Mouse (Mus musculus) duodenum, adult 2 months (tissue): Measurements from ENCODE around the gene Fam126b. TPM values are rescaled to one million over a fixed set of nuclear protein-coding genes. Genes with fewer than 3 reads are reported as not detected.

Experiments
- polyA plus RNA-seq: library from polyadenylated mRNA; depleted of rRNA; stranded (reverse); fragments of >200 nt; gene quantifications from 2 replicates; pipeline ENCODE4 v1.2.3, GENCODE M21; 2012; ENCODE audit warnings: low replicate concordance; rRNA removed

Gene Fam126b
- polyA plus RNA-seq = 0.14 and 0.42 TPM in 2 replicates

GRCm38 (mm10) chr1:58586171-58586997 lies at the start of gene Fam126b, which contains the start of gene Ndufb3:
TSS of gene Fam126b (minus strand) at chr1:58586323.
TSS of gene Ndufb3 (plus strand) at chr1:58586384.

GRCm38 (mm10) chr1:58504577-58505254 lies 81.4 kb downstream of the Fam126b start, which contains the start of gene Orc2:
TSS of gene Orc2 (minus strand) at chr1:58505109.

Other genes starting within 250 kb of the Fam126b start
- gene Bzw1, start 193.4 kb downstream of the Fam126b start, polyA plus RNA-seq = 4.3 and 6.8 TPM in 2 replicates
- gene Clk1, start 162.3 kb downstream of the Fam126b start, polyA plus RNA-seq = 4.2 and 6.0 TPM in 2 replicates
- 5.3 and 7.0 TPM in 2 replicates for gene Nif3l1, start 141.2 kb downstream of the Fam126b start, polyA plus RNA-seq
- gene Ppil3, start 140.8 kb downstream of the Fam126b start, polyA plus RNA-seq = 4.8 and 5.5 TPM in 2 replicates
- gene Orc2, start 81.2 kb downstream of the Fam126b start, polyA plus RNA-seq = 1.1 and 1.2 TPM in 2 replicates
- 7.8 and 12.0 TPM in 2 replicates for gene Ndufb3, start 61 bp upstream of the Fam126b start, polyA plus RNA-seq
- gene Als2cr12, start 109.7 kb upstream of the Fam126b start, polyA plus RNA-seq = 0.12 and 0.60 TPM in 2 replicates
- 13.1 and 18.3 TPM in 2 replicates for gene Cflar, start 125.2 kb upstream of the Fam126b start, polyA plus RNA-seq
- gene Casp8, start 209.1 kb upstream of the Fam126b start, polyA plus RNA-seq = 2.2 and 2.7 TPM in 2 replicates